Mouse (Mus musculus) heart, adult 2 months (tissue): ENCODE measurements at regions not wholly inside any gene's neighbourhood (a gene's known extent, or its start where the extent isn't known, plus 50 kb on each side); places are given as distances from the start of the nearest gene placed in this dataset.
"Not testable (repeated sequence)": the region's sequence is repeated elsewhere in the genome, so short reads cannot be mapped to it uniquely, and the experiment has no call there.

Experiments used
- DNase-seq, 2 experiments: peaks; one replicate each; pipeline ENCODE4 v3.0.0; 2021
- H3K27ac ChIP-seq: fragments of 200-600 bp; 2 replicates; pipeline ENCODE4 v1.8.1; 2022
- H3K27me3 ChIP-seq: fragments of 200-500 bp; 2 replicates; pipeline ENCODE4 v1.6.1; 2012; ENCODE audit warnings: mild to moderate bottlenecking, low read length, inconsistent platforms, mixed read lengths; ENCODE audit not compliant: control insufficient read depth, insufficient read depth
- H3K36me3 ChIP-seq: fragments of 200-500 bp; 2 replicates; pipeline ENCODE4 v1.6.1; 2012; ENCODE audit warnings: low read length, inconsistent platforms; ENCODE audit not compliant: control insufficient read depth, insufficient read depth
- H3K4me1 ChIP-seq: fragments of 200-500 bp; 2 replicates; pipeline ENCODE4 v1.6.1; 2011; ENCODE audit warnings: low read length; ENCODE audit not compliant: control insufficient read depth, insufficient read depth
- H3K4me3 ChIP-seq: fragments of 200-600 bp; 2 replicates; pipeline ENCODE4 v1.8.1; 2022
- H3K79me2 ChIP-seq: fragments of 200-500 bp; replicated peaks from 2 replicates; pipeline ENCODE4 v1.6.1; 2012; ENCODE audit warnings: mild to moderate bottlenecking, inconsistent platforms, low read length, moderate library complexity, mixed read lengths; ENCODE audit not compliant: control insufficient read depth, insufficient read depth
- H3K9ac ChIP-seq: fragments of 200-500 bp; 2 replicates; pipeline ENCODE4 v1.6.1; 2012; ENCODE audit warnings: low read depth, mild to moderate bottlenecking, control low read depth, inconsistent platforms, low read length, mixed read lengths
- CTCF ChIP-seq: fragments of 200-600 bp; IDR thresholded peaks from 2 replicates; pipeline ENCODE4 v1.8.1; 2022; ENCODE audit warnings: antibody characterized with exemption, mild to moderate bottlenecking, moderate library complexity
- EP300 ChIP-seq: fragments of 200-500 bp; IDR thresholded peaks from 2 replicates; pipeline ENCODE4 v1.6.1; 2011; ENCODE audit warnings: low read depth, low read length, control low read depth; ENCODE audit not compliant: insufficient read depth
- POLR2A ChIP-seq: fragments of 200-500 bp; IDR thresholded peaks from 2 replicates; pipeline ENCODE4 v1.6.1; 2011; ENCODE audit warnings: mild to moderate bottlenecking, low read depth, low read length, control low read depth; ENCODE audit not compliant: insufficient read depth
- WGBS: fragments of 180-500 bp; shearing (Covaris S2); methylation state at CpG from one replicate; pipeline ENCODE4 v1.1.7; 2018; 5-methylcytosine and 5-hydroxymethylcytosine counted together
- intact Hi-C: fragments of 180-260 bp; cut with DNase I; formaldehyde crosslinking; loops from one replicate; pipeline ENCODE4 v1.15.1; 2025

GRCm38 (mm10) chr15:3909471-3909870, 69.9 kb downstream of the Fbxo4 start:
- Histone ChIP-seq H3K4me3 (no peak overlapping the region), H3K79me2 (no peaks in the 10 kb centered on the region), H3K4me1 (no peaks in the 10 kb centered on the region), H3K27ac (0 out of 2 replicates have a peak overlapping the region, but pooled peaks have one; percentile 20), H3K9ac (no peak overlapping the region), H3K27me3 (no peaks in the 10 kb centered on the region), H3K36me3 (no peaks in the 10 kb centered on the region; the same call in 1 of the 2 replicates)
- DNase-seq = peak; percentile 11 to 17
- intact Hi-C loops = loop anchor here (5.0 to 10.0 kb wide), 3 partner anchors 467 to 705 kb away; no protein-coding TSS in a partner anchor
- TF ChIP-seq EP300 (no peak), POLR2A (no peak), CTCF (no peak)
- WGBS = 41% methylated on average over 3 of the region's 3 CpGs

GRCm38 (mm10) chr15:3908721-3909120, 70.7 kb downstream of the Fbxo4 start:
- Histone ChIP-seq H3K4me1 (no peaks in the 10 kb centered on the region), H3K79me2 (no peaks in the 10 kb centered on the region), H3K4me3 (no peak overlapping the region), H3K27me3 (no peaks in the 10 kb centered on the region), H3K36me3 (no peaks in the 10 kb centered on the region; the same call in 1 of the 2 replicates), H3K9ac (no peak overlapping the region), H3K27ac (no peak overlapping the region)
- 13% methylated on average over 2 of the region's 2 CpGs for WGBS
- intact Hi-C loops = loop anchor here (5.0 to 10.0 kb wide), 3 partner anchors 466 to 704 kb away; no protein-coding TSS in a partner anchor
- DNase-seq = no peak
- TF ChIP-seq POLR2A (no peak), CTCF (peak; percentile 58)

- H3K4me1 ChIP-seq = no peaks in the 10 kb centered on the region
- no peak for TF ChIP-seq EP300
- no peak for TF ChIP-seq POLR2A
- TF ChIP-seq CTCF = no peak
- H3K36me3 ChIP-seq = no peaks in the 10 kb centered on the region; the same call in 1 of the 2 replicates
- H3K27ac ChIP-seq = no peak overlapping the region
- DNase-seq = no peak
- H3K9ac ChIP-seq = no peak overlapping the region
- H3K4me3 ChIP-seq = no peak overlapping the region
- intact Hi-C loops = loop anchor here (5.0 to 10.0 kb wide), 3 partner anchors 463 to 701 kb away; no protein-coding TSS in a partner anchor
- H3K79me2 ChIP-seq = no peaks in the 10 kb centered on the region
- 15% methylated on average over 2 of the region's 2 CpGs for WGBS
- no peaks in the 10 kb centered on the region for H3K27me3 ChIP-seq
Measured at GRCm38 (mm10) chr15:3905548-3905947, 73.8 kb downstream of the Fbxo4 start.

- TF ChIP-seq POLR2A (no peak), CTCF (no peak), EP300 (no peak)
- Histone ChIP-seq H3K4me3 (no peak overlapping the region), H3K27ac (no peak overlapping the region), H3K79me2 (no peaks in the 10 kb centered on the region), H3K4me1 (no peaks in the 10 kb centered on the region; the same call in 1 of the 2 replicates), H3K36me3 (no peaks in the 10 kb centered on the region), H3K9ac (no peak overlapping the region), H3K27me3 (no peaks in the 10 kb centered on the region)
- intact Hi-C loops = no loop called here
- 56% methylated on average over 2 of the region's 2 CpGs for WGBS
- DNase-seq = no peak
Measured at GRCm38 (mm10) chr15:3878429-3878828, 100.9 kb downstream of the Fbxo4 start.

GRCm38 (mm10) chr15:3877506-3877905, 101.9 kb downstream of the Fbxo4 start:
- H3K79me2 ChIP-seq = no peaks in the 10 kb centered on the region
- H3K4me3 ChIP-seq = no peak overlapping the region
- intact Hi-C loops = no loop called here
- DNase-seq = no peak
- H3K36me3 ChIP-seq = no peaks in the 10 kb centered on the region
- 71% methylated on average over 3 of the region's 3 CpGs for WGBS
- H3K9ac ChIP-seq = no peak overlapping the region
- H3K4me1 ChIP-seq = no peaks in the 10 kb centered on the region; the same call in 1 of the 2 replicates
- no peak for TF ChIP-seq CTCF
- TF ChIP-seq EP300 = no peak
- TF ChIP-seq POLR2A = no peak
- no peak overlapping the region for H3K27ac ChIP-seq
- no peaks in the 10 kb centered on the region for H3K27me3 ChIP-seq

- H3K9ac ChIP-seq, H3K27ac ChIP-seq, intact Hi-C loops, H3K79me2 ChIP-seq, H3K4me3 ChIP-seq, H3K4me1 ChIP-seq, H3K27me3 ChIP-seq, H3K36me3 ChIP-seq: not testable (repeated sequence)
- DNase-seq = peak; percentile 39 to 67
- WGBS = 47% methylated on average over 6 of the region's 7 CpGs
Measured at GRCm38 (mm10) chr15:3875210-3875861, 104.0 kb downstream of the Fbxo4 start.
